Mouse (Mus musculus) skeletal muscle tissue, adult 2 months (tissue): ENCODE measurements around the gene Rhox13.

Source experiments
- DNase-seq: peaks from one replicate; pipeline ENCODE4 v3.0.0-alpha.2; 2012; ENCODE audit warnings: low read depth, low spot score

Gene Rhox13

DNA sequence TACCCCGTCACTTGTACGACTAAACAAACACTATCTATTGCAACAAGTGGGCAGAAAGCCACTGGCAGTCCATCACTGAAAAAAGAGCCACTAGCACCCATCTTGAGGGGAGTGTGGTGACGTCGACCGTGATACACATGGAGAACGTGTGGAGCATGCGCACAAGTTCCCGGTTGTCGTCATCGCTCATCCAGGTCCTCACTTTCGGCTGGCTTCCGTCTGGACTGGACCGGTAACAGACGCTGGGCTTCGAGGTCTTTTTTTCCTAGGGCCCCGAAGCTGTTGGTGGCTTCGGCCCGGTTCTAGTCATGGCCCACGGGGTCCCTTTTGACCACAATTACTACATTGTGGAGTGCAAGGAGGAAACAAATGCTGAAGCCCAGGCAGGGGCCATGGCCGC is at the start of gene Rhox13:
Gene Rhox13, plus strand, starts transcription at position 238 of the 400 bp plus-strand sequence.
- no peak for DNase-seq

DNA sequence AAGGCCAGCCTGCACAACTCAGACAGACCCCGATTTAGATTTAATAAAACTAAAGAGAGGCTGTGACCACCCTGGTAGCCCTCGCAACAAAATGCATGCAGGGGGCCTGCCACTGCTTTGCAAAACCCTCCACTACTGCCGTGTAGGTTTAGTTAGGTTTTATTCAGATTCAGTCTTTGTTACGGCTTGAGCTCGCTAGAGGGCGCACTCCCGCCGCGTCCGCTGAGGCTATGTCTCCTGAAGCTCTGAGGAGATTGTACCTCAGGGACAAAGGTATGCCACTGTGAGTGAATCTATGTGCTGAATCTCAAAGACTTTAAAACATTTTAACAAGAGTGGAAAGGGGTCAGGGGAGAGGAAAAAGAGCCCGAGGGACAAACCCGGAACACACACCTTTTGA is 36.8 kb upstream of the Rhox13 start:
- no peak for DNase-seq

DNA sequence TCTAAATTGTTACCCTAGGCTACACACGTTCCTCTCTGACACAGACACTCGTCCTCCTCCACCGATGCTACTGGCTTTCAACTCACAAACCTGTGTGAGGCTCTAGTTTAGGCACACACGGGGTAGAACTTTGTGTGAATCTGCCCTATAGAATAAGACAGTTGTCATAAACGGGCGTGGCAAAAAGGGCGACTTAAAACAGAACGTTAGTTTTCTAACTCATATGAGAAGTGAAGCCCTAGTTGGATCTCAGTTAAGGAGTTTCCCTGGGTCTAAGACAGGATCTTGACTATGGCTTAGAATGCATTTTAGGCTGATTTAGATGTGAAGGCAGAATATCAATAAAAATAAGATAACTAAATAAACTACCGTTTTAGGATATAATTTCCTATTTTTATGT is 36.0 kb upstream of the Rhox13 start, which contains the start of gene Rhox11:
Gene Rhox11, minus strand, starts transcription at position 101 of the 400 bp plus-strand sequence.
- no peak for DNase-seq

DNA sequence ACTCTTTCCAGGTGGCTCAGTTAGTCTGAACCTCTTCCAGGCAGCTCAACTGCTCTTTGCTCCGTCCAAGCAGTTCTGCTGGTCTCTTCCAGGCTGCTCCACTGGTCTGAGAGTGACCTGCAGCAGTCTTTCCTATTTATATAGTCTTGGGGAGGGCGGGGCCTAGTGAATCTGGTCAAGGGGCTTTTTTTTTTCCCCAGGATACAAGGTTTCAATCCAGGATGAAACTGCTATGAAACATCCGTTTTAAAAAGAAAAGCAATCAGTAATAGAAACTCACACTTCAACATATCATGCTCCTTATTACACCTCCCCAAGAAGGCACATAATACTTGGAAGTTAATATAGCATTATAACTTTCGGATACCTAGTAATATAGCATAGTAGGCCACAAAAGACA is 10.2 kb upstream of the Rhox13 start, which contains the start of gene Rhox12:
Gene Rhox12, minus strand, starts transcription at position 101 of the 400 bp plus-strand sequence.
- no peak for DNase-seq

DNA sequence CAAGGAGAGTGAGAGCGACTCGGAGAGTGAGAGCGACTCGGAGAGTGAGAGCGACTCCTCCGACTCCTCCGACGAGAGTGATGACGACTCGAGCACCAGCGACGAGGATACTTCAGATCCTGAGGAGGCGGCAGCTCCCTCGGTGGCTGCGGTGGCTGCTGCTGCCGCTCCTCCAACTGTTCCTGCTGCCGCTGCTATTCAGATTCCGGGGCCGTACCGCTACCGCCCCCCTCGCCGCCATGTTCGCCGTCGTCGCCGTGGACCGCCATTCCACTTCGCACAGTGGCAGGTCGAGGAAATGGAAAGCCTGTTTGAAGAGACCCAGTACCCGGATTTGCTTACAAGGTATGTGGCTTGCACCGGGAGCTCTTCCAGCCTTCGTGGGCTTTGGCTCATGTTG is 459 bp downstream of the Rhox13 start:
- DNase-seq: no peak

DNA sequence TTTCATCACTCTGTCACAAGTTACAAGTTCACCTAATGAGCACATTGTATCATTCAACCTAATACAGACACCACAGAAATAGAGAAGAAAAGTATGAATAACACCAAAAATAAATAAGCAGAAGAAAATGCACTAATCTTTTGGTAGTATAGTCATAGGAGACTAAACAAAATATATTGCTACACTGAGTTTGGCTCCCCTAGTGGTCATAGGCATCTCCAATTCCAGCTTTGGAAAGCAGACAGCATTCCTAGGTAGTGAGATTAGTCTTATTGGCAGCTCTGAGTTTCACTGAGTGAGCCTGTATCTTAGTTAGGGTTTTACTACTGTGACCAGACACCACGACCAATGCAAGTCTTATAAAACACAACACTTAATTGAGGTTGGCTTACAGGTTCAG is 38.1 kb downstream of the Rhox13 start:
- DNase-seq: no peak

DNA sequence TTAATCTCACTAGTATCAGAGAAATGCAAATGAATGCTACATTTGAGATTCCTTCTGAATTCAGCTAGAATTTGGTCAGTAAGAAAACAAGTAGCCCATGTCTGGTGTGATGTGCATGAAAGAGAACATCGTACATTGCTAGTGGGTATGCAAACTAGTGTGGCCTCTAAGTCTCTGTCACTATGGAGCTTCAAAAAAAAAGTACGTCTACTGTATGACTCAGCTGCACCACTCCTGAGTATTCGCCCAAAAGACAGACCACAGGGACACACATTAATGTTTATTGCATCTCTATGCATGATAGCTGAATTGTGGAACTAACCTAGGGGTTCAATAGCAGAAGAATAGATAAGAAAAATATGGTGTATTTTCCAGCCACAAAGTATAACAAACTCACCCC is 44.3 kb downstream of the Rhox13 start:
- DNase-seq: no peak

DNA sequence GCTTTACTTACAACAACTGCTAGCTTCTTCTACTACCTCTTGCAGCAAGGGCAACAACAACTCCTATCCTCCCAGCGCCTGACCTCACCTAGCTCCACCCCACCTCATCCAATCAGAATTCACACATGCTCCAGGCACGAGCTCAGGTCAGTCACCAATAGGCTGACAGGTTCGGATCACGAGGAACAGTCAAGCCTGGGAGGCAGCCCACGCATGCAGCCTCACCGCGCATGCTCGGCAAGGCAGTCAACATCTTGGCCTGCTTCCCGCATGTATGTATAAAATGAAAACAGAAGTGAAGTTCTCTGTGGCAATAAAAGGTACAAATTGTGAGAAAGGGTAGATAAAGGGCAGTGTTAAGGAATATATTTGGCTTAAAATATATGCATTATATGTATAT is 45.0 kb downstream of the Rhox13 start:
- no peak for DNase-seq

DNA sequence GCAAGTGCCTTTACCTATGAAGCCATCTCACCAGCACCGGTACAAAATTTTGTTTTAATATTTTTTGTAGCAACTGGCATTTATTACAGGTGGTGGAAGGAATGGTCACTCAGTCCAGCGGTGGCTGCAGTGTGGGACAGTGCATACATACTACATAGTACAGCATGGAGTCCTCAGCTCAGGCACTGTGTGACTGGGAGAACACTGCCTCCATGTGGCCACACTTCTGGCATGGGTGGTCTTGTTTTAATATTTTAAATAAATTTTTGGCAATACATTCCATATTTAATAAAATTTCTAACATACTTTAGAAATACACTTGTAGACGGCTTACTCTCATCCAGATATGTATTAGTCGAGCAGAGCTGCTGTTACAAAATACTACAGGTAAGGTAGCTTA is 45.6 kb downstream of the Rhox13 start:
- DNase-seq: no peak
